Mouse (Mus musculus) left cerebral cortex, postnatal 14 days (tissue): Measurements from ENCODE around the gene Apbb2. TPM values are rescaled to one million over a fixed set of nuclear protein-coding genes. Genes with fewer than 3 reads are reported as not detected.
A peak's percentile ranks its signal among the peaks of the same experiment; 100 is the strongest.

Source experiments
- DNase-seq, 2 experiments: peaks; one replicate each; pipeline ENCODE4 v3.0.0; 2021 to 2022; ENCODE audit warnings: low spot score in 2 of 2, mixed read lengths in 1 of 2
- intact Hi-C: fragments of 180-260 bp; cut with DNase I; formaldehyde crosslinking; loops from one replicate; pipeline ENCODE4 v1.15.1; 2025
- total RNA-seq, 2 experiments: library from RNA; stranded (reverse); gene quantifications; 2 replicates each; pipeline ENCODE4 v1.2.3; 2021

Gene Apbb2
- total RNA-seq, 2 experiments from 2014 or later: 63.5 to 70.7 TPM

GRCm38 (mm10) chr5:66529631-66530030, 89.0 kb downstream of the Apbb2 start:
- DNase-seq: no peak
- intact Hi-C loops: no loop called here

- no peak for DNase-seq
- intact Hi-C loops: no loop called here
Measured at GRCm38 (mm10) chr5:66528567-66528966, 90.0 kb downstream of the Apbb2 start.

- intact Hi-C loops: no loop called here
- DNase-seq: no peak
Measured at GRCm38 (mm10) chr5:66527090-66527489, 91.5 kb downstream of the Apbb2 start.

GRCm38 (mm10) chr5:66525002-66525401, 93.6 kb downstream of the Apbb2 start:
- intact Hi-C loops: no loop called here
- no peak for DNase-seq

- DNase-seq: peak; percentile 35 to 45
- intact Hi-C loops: no loop called here
Measured at GRCm38 (mm10) chr5:66523681-66524503, 94.7 kb downstream of the Apbb2 start.

- DNase-seq: no peak
- intact Hi-C loops: no loop called here
Measured at GRCm38 (mm10) chr5:66521250-66521649, 97.3 kb downstream of the Apbb2 start.

- no peak for DNase-seq
- intact Hi-C loops: loop anchor here (5.0 kb wide), 1 partner anchor 98 kb away; the partner anchor contains the start of gene Apbb2
Measured at GRCm38 (mm10) chr5:66519511-66519910, 99.1 kb downstream of the Apbb2 start.

- intact Hi-C loops: loop anchor here (5.0 kb wide), 1 partner anchor 99 kb away; the partner anchor contains the start of gene Apbb2
- DNase-seq: no peak
Measured at GRCm38 (mm10) chr5:66518411-66519006, 100.1 kb downstream of the Apbb2 start.

GRCm38 (mm10) chr5:66517503-66517902, 101.1 kb downstream of the Apbb2 start:
- no peak for DNase-seq
- intact Hi-C loops: loop anchor here (5.0 kb wide), 1 partner anchor 100 kb away; the partner anchor contains the start of gene Apbb2

GRCm38 (mm10) chr5:66516311-66516710, 102.3 kb downstream of the Apbb2 start:
- no peak for DNase-seq
- intact Hi-C loops: loop anchor here (5.0 kb wide), 1 partner anchor 101 kb away; the partner anchor contains the start of gene Apbb2

GRCm38 (mm10) chr5:66515271-66515670, 103.3 kb downstream of the Apbb2 start:
- no peak for DNase-seq
- intact Hi-C loops: loop anchor here (5.0 kb wide), 1 partner anchor 102 kb away; the partner anchor contains the start of gene Apbb2

GRCm38 (mm10) chr5:66514659-66515058, 103.9 kb downstream of the Apbb2 start:
- DNase-seq: no peak
- intact Hi-C loops: loop anchor here (5.0 kb wide), 1 partner anchor 103 kb away; the partner anchor contains the start of gene Apbb2

GRCm38 (mm10) chr5:66513412-66513811, 105.2 kb downstream of the Apbb2 start:
- DNase-seq: no peak
- intact Hi-C loops: no loop called here

GRCm38 (mm10) chr5:66512519-66512918, 106.1 kb downstream of the Apbb2 start:
- no peak for DNase-seq
- intact Hi-C loops: no loop called here

GRCm38 (mm10) chr5:66510716-66511115, 107.9 kb downstream of the Apbb2 start:
- intact Hi-C loops: no loop called here
- no peak for DNase-seq

- no peak for DNase-seq
- intact Hi-C loops: no loop called here
Measured at GRCm38 (mm10) chr5:66509151-66509550, 109.4 kb downstream of the Apbb2 start.

GRCm38 (mm10) chr5:66505578-66505977, 113.0 kb downstream of the Apbb2 start:
- no peak for DNase-seq
- intact Hi-C loops: no loop called here

- intact Hi-C loops: no loop called here
- no peak for DNase-seq
Measured at GRCm38 (mm10) chr5:66505071-66505470, 113.5 kb downstream of the Apbb2 start.

- DNase-seq: no peak
- intact Hi-C loops: no loop called here
Measured at GRCm38 (mm10) chr5:66504434-66504747, 114.2 kb downstream of the Apbb2 start.

- intact Hi-C loops: no loop called here
- DNase-seq: no peak
Measured at GRCm38 (mm10) chr5:66503557-66504433, 114.8 kb downstream of the Apbb2 start.
